Mouse (Mus musculus) lung, embryonic 14.5 days (tissue): Measurements from ENCODE around the gene Mfsd10. TPM values are rescaled to one million over a fixed set of nuclear protein-coding genes. Genes with fewer than 3 reads are reported as not detected.

ENCODE experiments used
- ATAC-seq: fragments of 200-750 bp; cut with Nextera tagmentation; 2 replicates; pipeline ENCODE4 v1.8.0; 2017; ENCODE audit warnings: mild to moderate bottlenecking, moderate TSS enrichment, moderate library complexity; ENCODE audit not compliant: insufficient read depth
- DNase-seq: peaks from one replicate; pipeline ENCODE4 v3.0.0-alpha.2; 2015
- H3K27ac ChIP-seq: fragments of 300-500 bp; sonication (generic); 2 replicates; pipeline ENCODE4 v1.5.1; 2014; ENCODE audit warnings: low read depth, mild to moderate bottlenecking, moderate library complexity
- H3K27me3 ChIP-seq: fragments of 300-500 bp; sonication (generic); 2 replicates; pipeline ENCODE4 v1.6.1; 2014; ENCODE audit warnings: low read length, control low read depth; ENCODE audit not compliant: insufficient read depth
- H3K36me3 ChIP-seq: fragments of 300-500 bp; sonication (generic); 2 replicates; pipeline ENCODE4 v1.6.1; 2014; ENCODE audit warnings: control low read depth; ENCODE audit not compliant: insufficient read depth
- H3K4me1 ChIP-seq: fragments of 300-500 bp; sonication (generic); 2 replicates; pipeline ENCODE4 v1.6.1; 2014; ENCODE audit warnings: antibody characterized with exemption, control low read depth; ENCODE audit not compliant: insufficient read depth
- H3K4me2 ChIP-seq: fragments of 300-500 bp; sonication (generic); 2 replicates; pipeline ENCODE4 v1.6.1; 2014; ENCODE audit warnings: mild to moderate bottlenecking
- H3K4me3 ChIP-seq: fragments of 300-500 bp; sonication (generic); 2 replicates; pipeline ENCODE4 v1.5.1; 2014; ENCODE audit warnings: low read depth, low read length
- H3K9ac ChIP-seq: fragments of 300-500 bp; sonication (generic); 2 replicates; pipeline ENCODE4 v1.6.1; 2014
- H3K9me3 ChIP-seq: fragments of 300-500 bp; sonication (generic); 2 replicates; pipeline ENCODE4 v1.6.1; 2016; ENCODE audit warnings: low read depth, low read length, control low read depth
- CTCF ChIP-seq: IDR thresholded peaks from 2 replicates; pipeline ENCODE4 v1.5.1; 2016; ENCODE audit warnings: antibody characterized with exemption, low read depth
- WGBS: fragments of 180-500 bp; shearing (Covaris S2); extraction: QIAGEN DNeasy Blood & Tissue Kit; methylation state at CpG from one replicate; pipeline ENCODE4 v1.1.7; 2014; 5-methylcytosine and 5-hydroxymethylcytosine counted together
- polyA plus RNA-seq: library from polyadenylated mRNA; unstranded; fragments of >200 nt; fragmentation: Nextera tagmentation; extraction: Ambion mirVana; gene quantifications from 2 replicates; pipeline ENCODE4 v1.2.1, GENCODE M21; 2014

Gene Mfsd10
- polyA plus RNA-seq, 1 experiment from 2014 or later: 128 TPM

GRCm38 (mm10) chr5:34659686-34660590, 22.9 kb upstream of the Mfsd10 start, which contains the start of the genes Nop14 and Grk4:
Nop14 (minus strand) TSS chr5:34660148.
Grk4 (plus strand) TSS chr5:34660379.
- under 1% methylated on average over 60 of the region's 60 CpGs for WGBS

GRCm38 (mm10) chr5:34657556-34657955, 20.5 kb upstream of the Mfsd10 start:
- WGBS: 88% methylated on average over 8 of the region's 8 CpGs

More at GRCm38 (mm10) chr5:34659686-34660590, 22.9 kb upstream of the Mfsd10 start, which contains the start of the genes Nop14 and Grk4:
- Histone ChIP-seq H3K4me3 (peak within 1 kb of the TSS; percentile 72), H3K36me3 (peaks cover 25% of the 10 kb centered on the region), H3K9ac (peak within 1 kb of the TSS; percentile 69), H3K4me1 (0 out of 2 replicates have a peak, but pooled peaks cover 6% of the 10 kb centered on the region), H3K27ac (peak within 1 kb of the TSS; percentile 91), H3K4me2 (peak within 1 kb of the TSS; percentile 78), H3K27me3 (no peaks in the 10 kb centered on the region), H3K9me3 (no peaks in the 10 kb centered on the region)
- DNase-seq: peak; percentile 100
- peak; percentile 87 for TF ChIP-seq CTCF
- peak; percentile 100 for ATAC-seq

GRCm38 (mm10) chr5:34654881-34655280, 17.9 kb upstream of the Mfsd10 start:
- no peak for TF ChIP-seq CTCF
- Histone ChIP-seq H3K4me1 (0 out of 2 replicates have a peak, but pooled peaks cover 6% of the 10 kb centered on the region), H3K27me3 (no peaks in the 10 kb centered on the region), H3K4me2 (no peak overlapping the region), H3K27ac (no peak overlapping the region), H3K36me3 (peaks cover 75% of the 10 kb centered on the region), H3K9me3 (no peaks in the 10 kb centered on the region), H3K4me3 (no peak overlapping the region), H3K9ac (no peak overlapping the region)
- peak; percentile 13 for DNase-seq
- ATAC-seq: no peak
- WGBS: 66% methylated on average over 9 of the region's 9 CpGs

More at GRCm38 (mm10) chr5:34657556-34657955, 20.5 kb upstream of the Mfsd10 start:
- Histone ChIP-seq H3K9ac (no peak overlapping the region), H3K4me2 (no peak overlapping the region), H3K27me3 (no peaks in the 10 kb centered on the region), H3K4me1 (0 out of 2 replicates have a peak, but pooled peaks cover 6% of the 10 kb centered on the region), H3K27ac (no peak overlapping the region), H3K9me3 (no peaks in the 10 kb centered on the region), H3K36me3 (peaks cover 48% of the 10 kb centered on the region), H3K4me3 (no peak overlapping the region)
- no peak for ATAC-seq
- TF ChIP-seq CTCF: no peak
- no peak for DNase-seq

GRCm38 (mm10) chr5:34652961-34653360, 15.9 kb upstream of the Mfsd10 start:
- no peaks in the 10 kb centered on the region for H3K27me3 ChIP-seq
- peaks cover 92% of the 10 kb centered on the region for H3K36me3 ChIP-seq
- 92% methylated on average over 5 of the region's 5 CpGs for WGBS
- no peak overlapping the region for H3K9ac ChIP-seq
- no peak overlapping the region for H3K4me3 ChIP-seq
- TF ChIP-seq CTCF: no peak
- DNase-seq: no peak
- H3K27ac ChIP-seq: no peak overlapping the region
- H3K4me2 ChIP-seq: no peak overlapping the region
- no peak for ATAC-seq
- no peaks in the 10 kb centered on the region for H3K4me1 ChIP-seq
- no peaks in the 10 kb centered on the region for H3K9me3 ChIP-seq

GRCm38 (mm10) chr5:34647581-34647980, 10.6 kb upstream of the Mfsd10 start:
- Histone ChIP-seq H3K27me3 (no peaks in the 10 kb centered on the region), H3K4me1 (no peaks in the 10 kb centered on the region), H3K9me3 (no peaks in the 10 kb centered on the region), H3K9ac (no peak overlapping the region), H3K27ac (no peak overlapping the region), H3K36me3 (peaks cover 97% of the 10 kb centered on the region), H3K4me3 (no peak overlapping the region), H3K4me2 (no peak overlapping the region)
- DNase-seq (peak; percentile 81), ATAC-seq (no peak)
- 47% methylated on average over 4 of the region's 4 CpGs for WGBS
- peak; percentile 81 for TF ChIP-seq CTCF

- peak; percentile 68 for TF ChIP-seq CTCF
Measured at GRCm38 (mm10) chr5:34642932-34643331, 5.9 kb upstream of the Mfsd10 start.

GRCm38 (mm10) chr5:34641991-34642390, 5.0 kb upstream of the Mfsd10 start:
- H3K4me2 ChIP-seq: no peak overlapping the region
- H3K27me3 ChIP-seq: no peaks in the 10 kb centered on the region
- no peak for ATAC-seq
- H3K9ac ChIP-seq: no peak overlapping the region
- 82% methylated on average over 3 of the region's 3 CpGs for WGBS
- H3K4me3 ChIP-seq: no peak overlapping the region
- no peaks in the 10 kb centered on the region for H3K9me3 ChIP-seq
- no peak overlapping the region for H3K27ac ChIP-seq
- no peak for TF ChIP-seq CTCF
- no peak for DNase-seq
- H3K36me3 ChIP-seq: peaks cover 86% of the 10 kb centered on the region
- H3K4me1 ChIP-seq: no peaks in the 10 kb centered on the region

More at GRCm38 (mm10) chr5:34642932-34643331, 5.9 kb upstream of the Mfsd10 start:
- H3K4me2 ChIP-seq: no peak overlapping the region
- H3K9ac ChIP-seq: no peak overlapping the region
- no peaks in the 10 kb centered on the region for H3K9me3 ChIP-seq
- 69% methylated on average over 5 of the region's 5 CpGs for WGBS
- no peaks in the 10 kb centered on the region for H3K27me3 ChIP-seq
- H3K36me3 ChIP-seq: peaks cover 91% of the 10 kb centered on the region
- DNase-seq: peak; percentile 76
- H3K4me1 ChIP-seq: no peaks in the 10 kb centered on the region
- no peak overlapping the region for H3K4me3 ChIP-seq
- ATAC-seq: peak; percentile 54; the same call in 1 of the 2 replicates
- no peak overlapping the region for H3K27ac ChIP-seq
